Comparison of ENCODE assay signal across 13 mouse cellular contexts in the genomic region with DNA sequence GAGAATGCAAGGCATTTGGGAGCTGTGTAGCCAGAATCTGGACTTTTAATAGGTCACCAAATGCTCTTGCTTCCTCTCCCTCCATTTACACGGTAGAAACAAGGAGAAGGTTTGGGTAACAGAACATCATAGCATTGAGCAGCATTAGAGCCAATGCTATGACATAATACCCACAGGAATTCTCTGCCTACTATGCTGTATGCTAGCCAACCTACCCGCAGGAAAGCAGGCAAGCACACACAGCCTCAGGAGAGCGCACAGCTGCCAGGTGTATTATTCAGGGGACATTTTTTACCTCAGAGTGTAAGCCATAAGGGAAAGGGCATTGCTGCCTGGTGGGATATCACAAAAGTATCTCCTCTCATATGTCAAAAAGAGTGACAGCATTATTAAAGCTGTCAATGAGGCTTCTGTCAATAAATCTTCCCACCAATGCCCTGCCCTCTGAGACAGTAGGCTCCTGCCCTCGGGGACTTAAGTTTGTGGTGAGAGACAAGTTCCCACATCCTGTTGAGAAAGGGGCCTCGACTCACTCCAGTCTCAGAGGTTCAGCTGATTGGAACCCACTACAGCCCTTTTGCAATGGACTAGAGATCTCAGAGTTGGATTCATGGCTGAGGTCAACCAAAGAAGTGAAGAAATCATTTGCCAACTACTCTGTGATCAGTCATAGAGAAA. TPM values are rescaled to one million over a fixed set of nuclear protein-coding genes. Genes with fewer than 3 reads are reported as not detected.
DNase-seq lines count a peak whose midpoint lies in the region; ATAC-seq and TF ChIP-seq lines count a peak whose summit lies in the region.
"Had no signal": no experiment of that assay in that cellular context is flagged by ENCODE, and none has a peak within 500 bp of the region (broad histone marks: within the 10 kb centered on the region; RNA-seq: fewer than 3 reads in every experiment).

No protein-coding gene starts in this region.

- H3K36me3 ChIP-seq in embryonic facial prominence, embryonic 13.5 days = no peaks in the 10 kb centered on the region
- H3K36me3 ChIP-seq in embryonic facial prominence, embryonic 10.5 days (replicated peaks) = no peaks in the 10 kb centered on the region
- no peaks in the 10 kb centered on the region for H3K36me3 ChIP-seq in midbrain, embryonic 10.5 days

- no peak overlapping the region for H3K27ac ChIP-seq in embryonic facial prominence, embryonic 13.5 days
- no peak overlapping the region for H3K27ac ChIP-seq in embryonic facial prominence, embryonic 10.5 days (replicated peaks)
- no peak overlapping the region for H3K27ac ChIP-seq in midbrain, embryonic 10.5 days (replicated peaks)
- no peak overlapping the region for H3K27ac ChIP-seq in gastrocnemius, adult 2 months

- H3K4me2 ChIP-seq in embryonic facial prominence, embryonic 13.5 days = no peak overlapping the region

- intact Hi-C loops in gastrocnemius, adult 2 months (cut with DNase I) = loop anchor here (5.0 kb wide), 1 partner anchor 337 kb away; no protein-coding TSS in a partner anchor

- DNase-seq in embryonic facial prominence, embryonic 10.5 days (ENCODE audit: low spot score) = no peak
- peak; percentile 76 for DNase-seq in fibroblast of lung, adult 2 months (ENCODE audit: low read depth)
- DNase-seq in naive thymus-derived CD4-positive, alpha-beta T cell, adult 2 months (ENCODE audit: low read depth) = peak; percentile 78
- no peak for DNase-seq in urinary bladder, postnatal 36 days (ENCODE audit: low spot score in 2 of 2)
- no peak for DNase-seq in midbrain, embryonic 10.5 days (ENCODE audit: low spot score)
- no peak for DNase-seq in gastrocnemius, adult 2 months
- DNase-seq: heart, postnatal 36 days; kidney, postnatal 10 days; left cerebral cortex, postnatal 4 days had no signal

- no peak for TF ChIP-seq CTCF in gastrocnemius, adult 2 months (IDR thresholded peaks at IDR 0.05)

- no peak overlapping the region for H3K9ac ChIP-seq in embryonic facial prominence, embryonic 13.5 days

- 0 out of 2 replicates have a peak, but pooled peaks have one; percentile 32 for ATAC-seq in embryonic facial prominence, embryonic 13.5 days (ENCODE audit: insufficient number of reproducible peaks, insufficient read depth, low FRiP score, low TSS enrichment, low read depth)
- ATAC-seq in CD4-positive, CD25-positive, alpha-beta regulatory T cell, adult 4 months = peak; percentile 72
- ATAC-seq: forebrain, embryonic 16.5 days; midbrain, embryonic 16.5 days had no signal

- no peaks in the 10 kb centered on the region for H3K9me3 ChIP-seq in embryonic facial prominence, embryonic 13.5 days
- H3K9me3 ChIP-seq in embryonic facial prominence, embryonic 10.5 days = no peaks in the 10 kb centered on the region
- no peaks in the 10 kb centered on the region for H3K9me3 ChIP-seq in midbrain, embryonic 10.5 days (replicated peaks)

- peaks cover 11% of the 10 kb centered on the region for H3K4me1 ChIP-seq in embryonic facial prominence, embryonic 13.5 days
- 0 out of 2 replicates have a peak, but pooled peaks cover 4% of the 10 kb centered on the region for H3K4me1 ChIP-seq in embryonic facial prominence, embryonic 10.5 days
- H3K4me1 ChIP-seq in midbrain, embryonic 10.5 days = no peaks in the 10 kb centered on the region

- H3K27me3 ChIP-seq in embryonic facial prominence, embryonic 13.5 days = no peaks in the 10 kb centered on the region
- H3K27me3 ChIP-seq in embryonic facial prominence, embryonic 10.5 days (replicated peaks; ENCODE audit: low read depth, poor library complexity, severe bottlenecking) = no peaks in the 10 kb centered on the region
- no peaks in the 10 kb centered on the region for H3K27me3 ChIP-seq in midbrain, embryonic 10.5 days (ENCODE audit: low read depth, poor library complexity, severe bottlenecking)

- WGBS in embryonic facial prominence, embryonic 13.5 days = 38% methylated on average over 5 of the region's 5 CpGs
- WGBS in embryonic facial prominence, embryonic 10.5 days = 55% methylated on average over 5 of the region's 5 CpGs
- 68% methylated on average over 5 of the region's 5 CpGs for WGBS in midbrain, embryonic 10.5 days

- H3K4me3 ChIP-seq in embryonic facial prominence, embryonic 13.5 days = no peak overlapping the region
- H3K4me3 ChIP-seq in embryonic facial prominence, embryonic 10.5 days = no peak overlapping the region
- no peak overlapping the region for H3K4me3 ChIP-seq in midbrain, embryonic 10.5 days
- no peak overlapping the region for H3K4me3 ChIP-seq in gastrocnemius, adult 2 months

RNA-seq across cellular contexts. Expression of a gene that starts 51.8 kb away (rescaled TPM):
- polyA plus RNA-seq in embryonic facial prominence, embryonic 13.5 days (2015; fragmentation: Nextera tagmentation; extraction: Ambion mirVana) = 4.6 and 9.0 TPM in 2 replicates
- 2.3 and 3.3 TPM in 2 replicates for polyA plus RNA-seq in embryonic facial prominence, embryonic 10.5 days (2016; fragmentation: Nextera tagmentation; extraction: Ambion mirVana)
- 100 to 1,000 TPM; 684 to 751 TPM for polyA plus RNA-seq in CD4-positive, CD25-positive, alpha-beta regulatory T cell, adult 4 months (2017; shearing (Covaris generic))
- 2.4 and 2.9 TPM in 2 replicates for polyA plus RNA-seq in midbrain, embryonic 10.5 days (2016; fragmentation: Nextera tagmentation; extraction: Ambion mirVana)
- 1 to 10 TPM; 1.4 to 2.5 TPM for total RNA-seq in gastrocnemius, adult 2 months (2021)

Comparison
In these comparisons a context has a peak if more than half of its experiments do, and no peak if none do; other contexts are left out.
1. DNase-seq: peak in fibroblast of lung, adult 2 months (single experiment) and naive thymus-derived CD4-positive, alpha-beta T cell, adult 2 months (single experiment); none in embryonic facial prominence, embryonic 10.5 days (single experiment), urinary bladder, postnatal 36 days (0 of 2), midbrain, embryonic 10.5 days (single experiment) and gastrocnemius, adult 2 months (single experiment).
2. RNA of a gene that starts 51.8 kb away (polyA plus RNA-seq): 684 to 751 TPM in CD4-positive, CD25-positive, alpha-beta regulatory T cell, adult 4 months; 4.6 to 9.0 TPM in embryonic facial prominence, embryonic 13.5 days, 2.3 to 3.3 TPM in embryonic facial prominence, embryonic 10.5 days and 2.4 to 2.9 TPM in midbrain, embryonic 10.5 days; every median in the first group is over 10 times any median in the second.